Mouse (Mus musculus) cerebellum, postnatal 14 days (tissue): ENCODE data around the gene 3110040M04Rik.
A peak's percentile ranks its signal among the peaks of the same experiment; 100 is the strongest.

ENCODE experiments used
- DNase-seq, 2 experiments: peaks; one replicate each; pipeline ENCODE4 v3.0.0; 2021; ENCODE audit warnings: mixed read lengths in 2 of 2

The 3110040M04Rik gene

DNA sequence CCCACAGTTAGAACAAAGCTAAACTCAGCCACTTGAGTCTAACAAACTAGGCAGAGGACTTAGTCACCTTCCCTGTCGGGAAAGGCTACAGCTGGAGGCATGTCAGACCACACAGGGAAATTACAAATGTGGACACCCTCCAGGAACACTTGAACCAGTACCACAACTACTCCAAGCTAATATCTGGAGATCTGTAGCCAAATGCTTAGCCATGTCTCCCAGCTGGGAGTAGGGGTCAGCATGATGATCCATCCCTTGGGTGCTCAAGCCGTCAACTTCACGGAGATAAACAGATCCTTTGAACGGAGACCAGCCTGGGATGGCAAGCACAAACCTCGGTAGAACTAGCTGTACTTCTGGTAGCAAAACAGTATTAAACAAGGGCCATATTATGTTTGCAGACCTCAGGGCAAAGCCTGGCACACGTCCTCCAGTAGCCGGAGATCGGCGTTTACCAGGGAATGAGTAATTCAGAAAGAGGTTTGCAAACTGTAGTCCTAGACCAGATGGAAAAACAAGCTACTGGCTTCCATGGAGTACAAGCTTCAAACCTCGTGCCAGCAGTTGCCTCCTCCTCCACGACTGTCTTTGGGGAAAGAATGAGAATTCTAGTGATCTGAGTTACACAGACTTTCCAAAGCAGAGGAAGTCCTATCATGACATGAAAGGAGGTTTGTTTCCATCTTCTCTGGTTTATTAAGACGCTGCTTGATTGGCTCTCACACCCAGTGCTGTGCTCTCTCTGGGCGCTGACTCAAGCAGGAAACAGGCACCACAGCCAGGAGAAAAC is 32.4 kb downstream of the 3110040M04Rik start:
- peak in 1 of 2 experiments; percentile 1 for DNase-seq

DNA sequence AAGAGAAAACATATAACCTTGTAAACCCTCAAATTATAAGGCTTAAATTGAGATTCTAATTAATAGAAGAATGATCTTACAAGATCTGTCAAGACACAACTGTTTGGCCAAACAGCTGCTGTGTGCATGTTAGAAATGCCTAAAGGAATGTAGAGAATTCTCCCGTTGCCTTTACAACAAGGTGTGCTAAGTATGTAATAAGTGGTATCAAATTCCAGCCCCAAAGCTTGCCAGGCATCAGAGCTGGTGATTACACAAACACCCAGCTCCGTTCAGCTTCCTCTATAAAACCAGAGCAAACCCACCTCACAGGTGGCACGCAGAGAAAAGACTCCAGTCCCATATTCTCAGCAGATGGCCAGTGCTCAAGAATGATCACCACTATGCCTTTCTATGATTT is 33.9 kb downstream of the 3110040M04Rik start:
- DNase-seq, result no peak

DNA sequence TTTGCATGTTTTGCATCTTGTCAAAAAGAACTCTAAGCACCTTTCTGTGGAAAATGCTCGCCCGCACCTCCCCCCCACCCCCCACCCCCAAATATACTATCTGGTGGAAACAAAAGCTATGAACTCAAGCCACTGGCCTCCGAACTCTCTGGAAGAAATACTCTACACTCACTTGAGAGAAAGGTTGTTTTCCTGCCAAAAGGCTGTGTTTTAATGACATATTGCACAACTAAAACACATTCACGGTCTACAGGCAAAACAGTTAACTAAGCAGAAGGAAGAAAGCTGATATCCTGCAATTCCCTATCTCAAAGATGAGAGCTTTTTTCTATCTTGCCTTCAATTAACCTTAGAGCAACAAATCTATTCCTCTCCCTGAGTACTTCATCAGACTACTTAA is 39.4 kb downstream of the 3110040M04Rik start:
- DNase-seq, result no peak

DNA sequence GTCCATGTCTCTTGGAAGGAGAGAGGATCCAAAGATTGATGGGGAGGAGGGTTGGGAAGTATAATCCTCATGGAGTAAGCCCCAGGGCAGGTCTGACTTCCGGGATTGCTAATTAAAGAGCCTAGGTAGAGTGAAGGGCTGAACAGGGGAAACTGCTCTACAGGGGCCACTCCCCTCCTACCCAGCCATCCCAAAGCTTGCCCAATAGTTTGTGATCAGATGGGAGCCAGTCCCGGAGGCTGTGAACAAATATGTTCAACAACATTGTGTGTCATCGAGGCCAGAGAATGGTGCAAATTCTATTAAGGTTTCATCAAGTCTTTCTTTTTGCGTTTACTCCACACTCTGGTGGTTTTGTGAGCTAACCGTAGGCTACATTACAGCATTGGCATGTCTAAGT is 40.1 kb downstream of the 3110040M04Rik start:
- DNase-seq, result no peak

DNA sequence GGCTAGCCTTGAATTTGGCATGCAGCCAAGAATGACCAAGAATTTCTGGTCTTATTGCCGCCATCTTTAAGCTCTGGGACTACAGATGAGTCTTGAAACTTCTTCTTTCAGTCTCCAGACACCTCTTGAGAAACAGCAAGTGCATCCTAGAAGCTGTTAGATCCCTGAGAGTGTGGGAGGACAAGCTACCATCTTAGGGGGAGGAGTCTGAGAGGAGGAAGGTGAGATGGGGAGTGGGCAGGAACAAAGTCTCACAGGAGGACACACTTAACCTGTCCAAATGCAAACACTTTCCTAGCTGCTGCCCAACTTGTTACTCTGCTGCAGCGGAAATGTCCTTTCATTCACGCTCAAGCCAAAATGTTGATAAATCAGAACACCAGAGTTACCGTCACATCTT is 40.8 kb downstream of the 3110040M04Rik start:
- no peak for DNase-seq

DNA sequence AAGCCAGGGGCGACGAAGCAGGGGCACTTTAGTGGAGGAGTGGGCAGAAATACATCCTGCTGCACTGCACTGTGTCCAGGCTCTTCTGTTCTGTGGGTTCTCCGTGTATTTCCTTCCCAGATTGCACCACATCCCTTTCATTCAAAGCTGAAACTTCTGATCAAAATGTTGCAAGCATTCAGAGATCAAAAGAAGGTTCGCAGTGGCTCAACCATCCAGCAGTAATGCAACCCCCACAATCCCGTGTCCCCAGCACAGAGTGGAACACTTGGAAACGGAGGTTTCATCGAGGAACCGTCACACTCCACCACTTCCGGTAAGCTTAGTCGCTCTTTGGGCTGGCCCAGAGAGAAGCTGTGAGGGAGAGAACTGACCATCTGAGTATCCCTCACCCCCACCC is 41.2 kb downstream of the 3110040M04Rik start:
- no peak for DNase-seq

DNA sequence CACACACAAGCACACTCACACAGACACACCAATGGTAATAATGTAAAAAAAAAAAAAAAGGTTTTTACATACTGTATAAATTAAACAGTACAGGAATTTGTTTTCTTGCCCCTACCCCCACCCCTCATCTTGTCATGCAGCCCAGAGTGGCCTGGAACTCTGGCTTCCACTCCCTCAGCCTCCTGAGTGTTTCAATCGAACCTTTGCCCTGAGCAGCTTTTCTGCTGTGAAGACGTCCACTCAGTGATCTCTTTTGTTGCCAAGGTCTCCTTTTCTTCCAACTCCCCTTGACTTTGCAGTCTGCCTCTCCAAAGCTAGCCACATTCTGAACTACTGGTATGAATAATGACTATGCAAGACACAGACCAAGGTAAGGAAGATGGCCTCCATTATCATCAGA is 41.9 kb downstream of the 3110040M04Rik start:
- no peak for DNase-seq

DNA sequence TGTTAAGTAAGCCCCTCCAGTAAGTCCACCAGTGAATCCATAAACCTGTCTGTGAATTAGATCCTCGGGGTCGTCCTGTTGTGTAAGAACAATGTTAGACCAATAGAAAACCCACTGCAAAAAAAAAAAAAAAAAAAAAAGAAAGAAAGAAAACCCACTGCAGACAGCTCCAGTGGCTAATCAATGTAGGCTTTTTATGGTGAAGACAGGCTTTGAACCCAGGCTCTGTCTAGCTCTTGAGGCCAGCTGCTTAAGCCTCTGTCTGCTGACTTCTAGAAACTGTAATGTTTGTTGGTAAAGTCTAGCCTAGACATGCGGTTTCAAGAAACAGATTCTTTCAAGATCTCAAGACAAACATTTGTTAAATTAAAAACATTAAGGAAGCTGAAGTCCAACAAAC is 46.2 kb downstream of the 3110040M04Rik start:
- no peak for DNase-seq

DNA sequence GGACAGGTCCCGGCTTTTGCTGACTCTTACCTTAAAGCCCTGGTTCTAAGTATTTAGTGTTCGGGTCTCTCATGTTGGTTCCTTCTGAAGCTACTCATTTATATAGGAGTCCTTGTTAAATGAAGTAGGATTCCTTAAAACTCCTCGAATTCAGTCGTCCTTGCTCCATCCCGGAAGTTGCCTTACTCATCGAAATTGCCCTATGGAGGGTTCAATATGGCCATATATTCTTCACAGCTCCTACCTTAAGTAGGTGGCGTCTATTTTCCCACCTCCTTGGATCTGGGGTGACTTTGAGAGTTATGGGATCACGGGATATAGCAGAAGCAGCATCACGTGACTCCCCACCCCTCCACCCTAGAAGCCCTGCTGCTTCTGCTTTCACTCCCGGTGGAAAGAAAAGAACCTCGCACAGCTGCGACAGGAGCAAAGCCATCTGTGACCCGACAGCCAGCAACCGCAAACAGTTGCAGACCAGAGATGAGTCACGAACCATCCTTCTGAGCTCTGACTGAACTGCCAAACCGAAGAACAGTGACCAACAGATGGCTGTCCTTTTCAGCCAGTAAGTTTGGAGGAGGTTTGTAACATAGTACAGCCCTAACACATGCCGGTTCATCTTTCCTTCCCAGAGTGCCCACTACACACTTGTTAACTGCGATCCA is 46.7 kb downstream of the 3110040M04Rik start:
- DNase-seq, result peak; percentile 5 to 13

DNA sequence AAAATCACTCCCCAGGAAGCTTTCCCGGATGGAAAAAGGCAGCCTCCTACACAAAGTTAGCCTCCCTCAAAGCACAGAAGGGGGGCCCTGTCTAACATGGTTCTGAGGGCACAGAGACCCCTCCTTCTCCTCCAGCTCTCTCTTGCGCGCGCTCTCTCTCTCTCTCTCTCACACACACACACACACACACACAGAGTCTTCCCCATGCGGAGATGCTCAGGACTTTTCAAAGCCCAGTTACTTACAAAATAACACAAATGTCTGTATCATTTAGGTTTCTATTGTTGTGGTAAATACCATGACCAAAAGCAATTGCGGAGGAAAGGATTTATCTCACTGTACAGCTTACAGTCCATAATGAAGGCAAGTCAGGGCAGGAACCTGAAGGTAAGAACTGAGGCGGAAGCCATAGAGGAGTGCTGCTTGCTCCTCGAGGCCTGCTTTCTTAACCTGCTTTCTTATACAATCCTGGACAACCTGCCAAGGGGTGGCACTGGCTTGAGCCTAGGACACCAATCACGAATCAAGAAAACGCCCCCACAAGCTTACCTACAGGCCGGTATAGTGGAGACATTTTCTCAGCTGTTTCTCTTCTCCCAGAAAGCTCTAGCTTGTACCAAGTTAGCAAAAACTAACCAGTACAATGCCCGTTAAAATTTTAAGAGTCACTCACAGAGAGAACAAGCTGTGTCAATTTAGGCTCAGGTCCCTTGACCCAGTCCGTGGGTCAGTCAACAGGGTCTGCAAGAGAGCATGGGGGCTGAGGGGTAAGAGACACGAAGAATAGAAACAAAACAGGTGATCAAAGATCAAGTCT is 47.5 kb downstream of the 3110040M04Rik start:
- no peak for DNase-seq
